Mouse (Mus musculus) adrenal gland, postnatal 10 days (tissue): ENCODE data around the gene Patz1. TPM values are rescaled to one million over a fixed set of nuclear protein-coding genes. Genes with fewer than 3 reads are reported as not detected.

Experiments
- total RNA-seq, 2 experiments: library from RNA; stranded (reverse); gene quantifications; 2 replicates each; pipeline ENCODE4 v1.2.3; 2021

Patz1 gene
- total RNA-seq, 2 experiments from 2014 or later: 31.2 to 38.5 TPM

Other genes starting within 250 kb of the Patz1 start
- gene Sfi1, start 95.4 kb upstream of the Patz1 start, total RNA-seq: 10 to 100 TPM; 30.0 to 62.1 TPM
- gene Eif4enif1, start 86.5 kb upstream of the Patz1 start, total RNA-seq: 10 to 100 TPM; 56.2 to 57.8 TPM
- gene Drg1, start 22.5 kb upstream of the Patz1 start, total RNA-seq: 10 to 100 TPM; 84.3 to 91.6 TPM
- 10 to 100 TPM; 13.3 to 17.8 TPM for gene Pik3ip1, start 41.5 kb downstream of the Patz1 start, total RNA-seq
- gene Limk2, start 120.3 kb downstream of the Patz1 start, total RNA-seq: 10 to 100 TPM; 23.8 to 33.2 TPM
- gene Rnf185, start 163.5 kb downstream of the Patz1 start, total RNA-seq: 10 to 100 TPM; 28.3 to 30.5 TPM
- under 1 TPM in 1 of 2 experiments, not detected in 1; 0.21 TPM for gene Pla2g3, start 199.4 kb downstream of the Patz1 start, total RNA-seq
- 1 to 10 TPM in 1 of 2 experiments, under 1 TPM in 1; 0.66 to 1.5 TPM for gene Inpp5j, start 215.9 kb downstream of the Patz1 start, total RNA-seq
- gene Selenom, start 225.8 kb downstream of the Patz1 start, total RNA-seq: 10 to 100 TPM; 42.7 to 43.6 TPM